In the genomic region with DNA sequence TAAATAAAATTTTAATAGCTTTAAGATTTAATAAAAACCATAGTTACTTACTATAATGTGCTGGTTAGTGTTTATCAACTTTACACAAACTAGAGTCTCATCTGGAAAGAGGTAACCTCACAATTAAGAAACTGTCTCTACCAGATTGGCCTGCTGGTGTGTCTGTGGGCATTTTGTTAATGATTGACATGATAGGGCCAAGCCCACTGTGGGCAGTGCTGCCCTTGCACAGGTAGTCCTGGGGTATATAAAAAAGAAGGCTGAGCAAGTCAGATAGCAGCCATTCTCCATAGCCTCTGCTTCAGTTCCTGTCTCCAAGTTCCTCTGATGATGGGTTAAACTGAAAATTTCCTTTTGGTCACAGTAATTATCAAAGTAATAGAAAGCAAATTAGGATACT, we compare ENCODE assay signal across 18 mouse cellular contexts.
"Had no signal": no experiment of that assay in that cellular context is flagged by ENCODE, and none has a peak within 500 bp of the region (broad histone marks: within the 10 kb centered on the region; RNA-seq: fewer than 3 reads in every experiment).

No protein-coding gene starts in this region.

- ATAC-seq: midbrain, embryonic 16.5 days had no signal

- H3K36me3 ChIP-seq: neural tube, embryonic 15.5 days had no signal

- H3K9me3 ChIP-seq: megakaryocyte, embryonic 14.5 days; midbrain, embryonic 10.5 days; midbrain, embryonic 12.5 days; neural tube, embryonic 13.5 days; neural tube, embryonic 15.5 days had no signal

- H3K4me2 ChIP-seq: lung, embryonic 14.5 days; midbrain, embryonic 12.5 days; neural tube, embryonic 13.5 days; neural tube, embryonic 15.5 days had no signal

- H3K4me1 ChIP-seq: midbrain, embryonic 10.5 days; midbrain, embryonic 12.5 days; neural tube, embryonic 15.5 days had no signal

- H3K27ac ChIP-seq: macrophage; midbrain, embryonic 10.5 days; midbrain, embryonic 12.5 days; neural tube, embryonic 13.5 days; neural tube, embryonic 15.5 days had no signal

- H3K4me3 ChIP-seq: megakaryocyte, embryonic 14.5 days; midbrain, embryonic 10.5 days; midbrain, embryonic 12.5 days; myocyte; neural tube, embryonic 13.5 days; neural tube, embryonic 15.5 days had no signal

- H3K27me3 ChIP-seq: megakaryocyte, embryonic 14.5 days; midbrain, embryonic 12.5 days; neural tube, embryonic 13.5 days; neural tube, embryonic 15.5 days had no signal

- H3K9ac ChIP-seq: lung, embryonic 14.5 days; midbrain, embryonic 12.5 days; neural tube, embryonic 13.5 days; neural tube, embryonic 15.5 days had no signal

- DNase-seq: lung, adult 18-20 months; lung, embryonic 14.5 days; lung, postnatal 10 days; lung, postnatal 36 days; midbrain, embryonic 14.5 days; retina, postnatal 1 day; right cerebral cortex, adult 18-20 months; right cerebral cortex, postnatal 25 days; right cerebral cortex, postnatal 4 days; spleen, adult 18-20 months had no signal
